Mouse (Mus musculus): ENCODE measurements around the gene 5730596B20Rik.

5730596B20Rik gene

GRCm38 (mm10) chr6:52208868-52209684 is 31.8 kb downstream of the 5730596B20Rik start:
- in situ Hi-C loops (cut with MboI; ENCODE audit: low sequenced_read_pairs): loop anchor here (25.0 kb wide), 1 partner anchor 347 kb away; no protein-coding TSS in a partner anchor

GRCm38 (mm10) chr6:52209685-52210046 is 32.4 kb downstream of the 5730596B20Rik start:
- in situ Hi-C loops (cut with MboI; ENCODE audit: low sequenced_read_pairs): loop anchor here (25.0 kb wide), 1 partner anchor 347 kb away; no protein-coding TSS in a partner anchor

- in situ Hi-C loops (cut with MboI; ENCODE audit: low sequenced_read_pairs): loop anchor here (25.0 kb wide), 1 partner anchor 349 kb away; no protein-coding TSS in a partner anchor
Observed at GRCm38 (mm10) chr6:52211170-52211935, 34.1 kb downstream of the 5730596B20Rik start.

DNA sequence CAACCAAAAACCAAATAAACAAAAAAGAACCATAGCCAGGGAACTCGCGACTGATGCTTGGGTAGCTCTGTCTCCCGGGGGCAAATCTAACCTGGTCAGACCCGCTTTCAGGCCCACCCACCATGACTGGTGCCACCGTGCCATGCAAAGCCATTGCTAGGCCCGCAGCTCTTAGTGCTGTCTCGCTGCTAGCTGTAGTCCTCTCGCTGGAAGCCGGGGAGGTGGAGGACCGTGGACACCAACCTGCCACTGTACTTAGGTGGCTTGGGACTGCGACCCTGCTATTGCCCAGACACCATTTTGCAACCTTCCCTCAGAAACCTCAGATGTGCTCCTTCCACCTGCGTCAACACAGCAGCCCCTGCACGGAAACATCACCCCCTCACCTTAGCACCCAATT is 34.7 kb downstream of the 5730596B20Rik start:
- in situ Hi-C loops (cut with MboI; ENCODE audit: low sequenced_read_pairs): loop anchor here (25.0 kb wide), 1 partner anchor 350 kb away; no protein-coding TSS in a partner anchor

GRCm38 (mm10) chr6:52212556-52213118 is 35.3 kb downstream of the 5730596B20Rik start:
- in situ Hi-C loops (cut with MboI; ENCODE audit: low sequenced_read_pairs): loop anchor here (25.0 kb wide), 1 partner anchor 350 kb away; no protein-coding TSS in a partner anchor

DNA sequence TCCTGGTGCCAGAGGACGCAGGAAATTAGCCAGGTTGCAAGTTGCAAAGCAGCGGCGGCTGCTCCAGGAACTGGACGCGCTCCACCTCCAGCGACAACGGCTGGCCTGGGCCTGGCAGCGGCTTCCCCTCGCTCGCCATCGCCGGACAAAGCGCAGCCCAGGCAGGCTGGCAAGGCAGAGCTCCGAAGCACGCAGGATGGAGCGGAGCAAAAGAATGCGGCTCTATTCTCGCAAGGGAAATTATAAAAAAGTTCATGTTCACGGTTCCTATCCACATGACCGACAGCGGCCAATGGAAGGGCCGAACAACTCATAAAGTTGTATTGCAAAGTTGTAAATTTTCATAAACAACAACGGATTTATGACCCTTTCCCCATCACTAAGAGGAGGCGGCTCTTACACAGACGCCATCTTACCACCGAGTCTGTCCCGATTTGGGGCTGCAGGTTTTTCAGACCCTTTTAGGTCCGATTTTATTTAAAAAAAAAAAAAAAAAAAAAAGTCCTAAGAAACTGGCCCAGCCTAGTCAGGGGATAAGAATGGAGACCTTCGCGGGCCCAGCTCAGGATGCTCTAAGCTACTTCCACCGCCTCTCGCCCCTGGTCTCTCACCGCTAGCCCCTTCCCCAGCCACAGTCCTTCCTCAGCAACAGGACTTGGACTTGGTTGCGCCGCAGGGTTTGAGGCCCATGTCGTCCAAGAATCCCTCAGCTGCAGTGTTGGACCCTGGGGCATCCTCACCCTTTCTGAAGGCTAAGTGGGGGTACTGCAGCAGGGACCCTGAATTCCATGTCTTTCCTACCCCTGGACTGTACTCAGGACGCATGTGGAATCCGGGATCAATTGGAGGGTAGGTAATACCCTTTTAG is 36.1 kb downstream of the 5730596B20Rik start, which contains the start of the genes Hoxa3 and Gm28308:
Gene Hoxa3 (minus strand): TSS at position 218 of the 868 bp plus-strand sequence.
Gene Gm28308 (minus strand): TSS at position 221 of the 868 bp plus-strand sequence.
- in situ Hi-C loops (cut with MboI; ENCODE audit: low sequenced_read_pairs): loop anchor here (25.0 kb wide), 1 partner anchor 351 kb away; no protein-coding TSS in a partner anchor

GRCm38 (mm10) chr6:52214271-52214670 is 37.0 kb downstream of the 5730596B20Rik start:
- in situ Hi-C loops (cut with MboI; ENCODE audit: low sequenced_read_pairs): loop anchor here (25.0 kb wide), 1 partner anchor 352 kb away; no protein-coding TSS in a partner anchor

- in situ Hi-C loops (cut with MboI; ENCODE audit: low sequenced_read_pairs): loop anchor here (25.0 kb wide), 1 partner anchor 353 kb away; no protein-coding TSS in a partner anchor
Observed at GRCm38 (mm10) chr6:52215070-52215469, 37.8 kb downstream of the 5730596B20Rik start.

DNA sequence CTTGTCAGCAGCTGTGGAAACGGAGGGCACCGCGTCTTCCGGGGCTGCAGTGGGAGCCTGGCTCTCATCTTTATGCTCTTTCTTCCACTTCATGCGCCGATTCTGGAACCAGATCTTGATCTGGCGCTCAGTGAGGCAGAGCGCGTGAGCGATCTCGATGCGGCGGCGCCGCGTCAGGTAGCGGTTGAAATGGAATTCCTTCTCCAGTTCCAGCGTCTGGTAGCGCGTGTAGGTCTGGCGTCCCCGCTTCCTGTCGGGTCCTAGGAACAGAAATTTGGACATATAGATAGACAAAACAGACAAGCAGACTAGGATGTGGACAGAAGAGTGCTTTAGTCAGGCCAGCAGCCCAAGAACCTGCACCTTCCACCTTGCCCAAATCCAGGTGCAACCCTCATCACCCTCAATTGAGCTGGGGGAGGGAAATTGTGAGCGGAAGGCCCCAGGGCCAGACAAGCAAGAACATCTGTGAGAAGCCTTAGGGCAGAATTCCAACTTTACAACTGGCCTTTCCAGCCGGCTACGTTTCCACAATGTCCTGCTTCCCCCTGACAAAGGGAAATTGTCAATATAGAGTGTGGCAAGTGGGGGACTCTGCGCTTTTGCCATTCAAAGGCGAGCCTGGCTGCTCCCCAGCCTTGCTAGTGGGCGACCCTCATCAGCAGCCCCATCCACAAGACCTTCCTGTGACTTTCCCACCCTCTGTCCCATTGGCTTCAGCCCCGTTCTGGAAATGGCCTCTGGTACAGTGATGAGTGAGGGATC is 38.7 kb downstream of the 5730596B20Rik start:
- in situ Hi-C loops (cut with MboI; ENCODE audit: low sequenced_read_pairs): loop anchor here (25.0 kb wide), 1 partner anchor 354 kb away; no protein-coding TSS in a partner anchor

GRCm38 (mm10) chr6:52216691-52217458 is 39.6 kb downstream of the 5730596B20Rik start:
- in situ Hi-C loops (cut with MboI; ENCODE audit: low sequenced_read_pairs): loop anchor here (25.0 kb wide), 1 partner anchor 355 kb away; no protein-coding TSS in a partner anchor

DNA sequence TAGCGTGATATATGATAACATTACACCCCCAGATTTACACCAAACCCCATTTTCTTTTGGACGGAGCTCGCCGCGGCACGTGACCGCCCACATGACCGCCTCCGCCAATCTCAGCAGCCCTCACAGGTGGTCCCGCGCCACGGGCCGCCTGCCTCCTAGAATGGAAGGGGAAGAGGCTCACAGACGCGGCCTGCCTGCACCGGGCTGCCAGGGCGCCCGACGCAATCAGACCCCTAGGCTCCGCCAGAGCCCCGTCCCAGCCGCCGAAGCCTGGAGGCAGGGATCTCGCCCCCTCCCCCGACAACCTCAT is 40.1 kb downstream of the 5730596B20Rik start:
- in situ Hi-C loops (cut with MboI; ENCODE audit: low sequenced_read_pairs): loop anchor here (25.0 kb wide), 1 partner anchor 355 kb away; no protein-coding TSS in a partner anchor

DNA sequence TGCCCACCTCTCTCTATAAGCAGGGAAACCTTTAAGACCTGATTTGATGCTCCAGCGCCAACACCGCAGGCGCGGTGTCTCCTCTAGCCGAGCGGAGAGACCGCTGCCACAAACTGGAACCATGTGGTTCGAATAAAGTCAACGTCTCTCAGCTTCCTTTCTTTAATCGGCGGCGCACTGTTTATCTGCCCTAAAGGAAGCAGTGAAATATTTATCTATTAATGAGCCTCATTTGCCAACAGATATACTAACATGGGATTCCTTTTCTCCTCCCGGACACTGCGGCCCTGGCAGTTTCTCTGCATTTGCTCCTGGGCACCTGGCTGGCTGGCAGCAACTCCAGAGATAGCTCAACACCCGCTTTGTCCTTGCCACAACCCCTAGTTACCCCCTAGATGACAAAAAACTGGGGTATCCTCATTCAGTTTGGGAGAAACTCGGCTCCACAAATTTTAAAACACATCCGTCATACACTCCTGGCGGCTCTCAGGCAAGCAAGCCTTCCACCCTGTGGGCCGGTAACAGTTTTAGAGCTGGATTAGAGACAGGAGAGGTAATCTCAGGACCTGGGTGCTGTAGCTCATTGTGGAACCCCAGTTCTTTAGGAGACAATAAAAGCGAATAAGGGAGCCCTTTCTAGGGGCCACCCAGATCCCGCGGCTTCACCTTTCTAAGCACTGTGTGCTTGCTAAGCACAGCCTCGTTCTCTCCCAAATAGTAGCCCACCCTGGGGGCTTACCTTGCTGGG is 40.8 kb downstream of the 5730596B20Rik start:
- in situ Hi-C loops (cut with MboI; ENCODE audit: low sequenced_read_pairs): loop anchor here (25.0 kb wide), 1 partner anchor 356 kb away; no protein-coding TSS in a partner anchor

- in situ Hi-C loops (cut with MboI; ENCODE audit: low sequenced_read_pairs): loop anchor here (25.0 kb wide), 1 partner anchor 356 kb away; no protein-coding TSS in a partner anchor
Observed at GRCm38 (mm10) chr6:52218643-52219215, 41.4 kb downstream of the 5730596B20Rik start.

GRCm38 (mm10) chr6:52219234-52219942 is 42.1 kb downstream of the 5730596B20Rik start:
- in situ Hi-C loops (cut with MboI; ENCODE audit: low sequenced_read_pairs): loop anchor here (25.0 kb wide), 1 partner anchor 357 kb away; no protein-coding TSS in a partner anchor

DNA sequence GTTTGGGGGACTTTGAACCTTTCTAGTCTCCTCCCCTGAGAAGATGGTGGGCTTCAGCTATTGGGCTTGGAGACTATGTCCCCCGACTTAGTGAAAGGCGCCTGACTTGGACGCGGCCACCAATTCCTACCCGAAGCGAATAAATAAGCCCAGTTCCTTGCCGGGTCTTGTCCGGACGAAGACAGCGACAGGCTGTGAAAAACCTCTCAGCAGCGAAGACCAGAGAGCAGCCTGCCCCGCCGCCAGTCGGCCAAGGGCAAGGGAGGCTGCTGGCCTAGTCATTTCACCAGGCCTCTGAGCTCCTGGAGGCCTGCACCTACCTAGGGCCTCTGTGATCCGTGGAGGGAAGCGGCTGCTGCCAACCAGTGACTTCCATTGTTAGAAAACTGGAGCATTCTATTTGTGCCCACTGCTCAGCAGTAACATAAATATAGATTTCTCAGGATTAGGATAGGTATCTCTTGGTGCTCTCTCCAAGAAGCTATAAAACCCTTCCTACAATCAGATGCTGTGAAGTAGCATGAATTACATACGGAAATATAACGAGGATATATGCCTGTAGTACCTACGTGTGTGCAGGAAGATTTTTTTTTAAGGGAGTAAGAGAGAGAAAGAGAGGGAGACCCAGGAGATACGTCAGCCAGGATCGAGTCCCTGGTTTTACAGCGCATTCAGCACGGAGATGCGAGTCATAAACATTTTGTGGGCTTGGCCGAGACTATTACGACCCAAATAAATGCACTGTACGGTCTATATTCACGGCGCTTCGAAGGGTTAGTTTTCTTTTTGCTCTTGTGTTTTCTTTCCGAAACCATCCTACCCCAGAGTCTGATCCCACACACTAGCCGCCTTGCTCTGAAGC is 42.9 kb downstream of the 5730596B20Rik start:
- in situ Hi-C loops (cut with MboI; ENCODE audit: low sequenced_read_pairs): loop anchor here (5.0 to 25.0 kb wide), 3 partner anchors 358 to 1005 kb away; no protein-coding TSS in a partner anchor

Data from CH12F3 (cell line).